15 mouse cellular contexts compared by ENCODE assay signal in the genomic region with DNA sequence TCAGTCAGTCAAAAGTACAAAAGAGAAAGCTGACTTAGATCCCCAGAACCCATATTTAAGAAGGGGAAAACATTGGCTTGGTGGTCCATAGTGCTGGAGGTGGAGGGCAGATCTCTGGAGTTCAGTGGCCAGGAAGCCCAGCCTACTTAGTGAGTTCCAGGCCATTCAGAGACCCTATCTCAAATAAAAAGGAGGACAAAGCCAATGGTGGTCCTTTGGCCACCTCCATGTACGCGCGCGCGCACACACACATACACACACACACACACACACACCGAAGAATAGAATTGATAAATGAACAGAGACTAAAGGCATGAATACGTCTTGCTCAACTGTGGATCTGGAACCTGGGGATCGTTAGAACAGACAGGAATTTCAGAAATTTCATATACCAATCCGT. TPM values are rescaled to one million over a fixed set of nuclear protein-coding genes. Genes with fewer than 3 reads are reported as not detected.
DNase-seq lines count a peak whose midpoint lies in the region; ATAC-seq and TF ChIP-seq lines count a peak whose summit lies in the region.
"Had no signal": no experiment of that assay in that cellular context is flagged by ENCODE, and none has a peak within 500 bp of the region (broad histone marks: within the 10 kb centered on the region; RNA-seq: fewer than 3 reads in every experiment).

No protein-coding gene starts in this region.

- H3K9ac ChIP-seq in heart, embryonic 15.5 days = no peak overlapping the region
- H3K9ac ChIP-seq in hindbrain, embryonic 12.5 days = no peak overlapping the region
- H3K9ac ChIP-seq: embryonic facial prominence, embryonic 15.5 days; forebrain, embryonic 12.5 days; hindbrain, embryonic 13.5 days; neural tube, embryonic 15.5 days had no signal

- peak overlapping the region; percentile 40; the same call in 1 of the 2 replicates for H3K27ac ChIP-seq in heart, embryonic 15.5 days
- peak overlapping the region; percentile 19 for H3K27ac ChIP-seq in spleen, adult 2 months (ENCODE audit: insufficient read depth, low read length)
- H3K27ac ChIP-seq in macrophage = peak overlapping the region; percentile 89
- no peak overlapping the region for H3K27ac ChIP-seq in hindbrain, embryonic 12.5 days
- H3K27ac ChIP-seq: embryonic facial prominence, embryonic 15.5 days; forebrain, embryonic 12.5 days; hindbrain, embryonic 13.5 days; neural tube, embryonic 15.5 days had no signal

- H3K79me2 ChIP-seq in macrophage (ENCODE audit: inconsistent target) = no peaks in the 10 kb centered on the region

- no peak overlapping the region for H3K4me3 ChIP-seq in heart, embryonic 15.5 days
- H3K4me3 ChIP-seq in spleen, adult 2 months (ENCODE audit: extremely low read depth, insufficient read depth, insufficient read length) = no peak overlapping the region
- H3K4me3 ChIP-seq in macrophage (ENCODE audit: inconsistent target) = peak overlapping the region; percentile 16; the same call in 1 of the 2 replicates
- no peak overlapping the region for H3K4me3 ChIP-seq in hindbrain, embryonic 12.5 days
- H3K4me3 ChIP-seq: embryonic facial prominence, embryonic 15.5 days; forebrain, embryonic 12.5 days; hindbrain, embryonic 13.5 days; neural tube, embryonic 15.5 days had no signal

- TF ChIP-seq CTCF in spleen, adult 2 months (IDR thresholded peaks at IDR 0.05; ENCODE audit: extremely low read depth, insufficient read depth, insufficient read length, insufficient replicate concordance) = no peak

- H3K27me3 ChIP-seq in heart, embryonic 15.5 days = no peaks in the 10 kb centered on the region
- no peaks in the 10 kb centered on the region for H3K27me3 ChIP-seq in spleen, adult 2 months (ENCODE audit: control insufficient read depth, insufficient read depth, low read length)
- no peaks in the 10 kb centered on the region for H3K27me3 ChIP-seq in hindbrain, embryonic 12.5 days
- H3K27me3 ChIP-seq: embryonic facial prominence, embryonic 15.5 days; forebrain, embryonic 12.5 days; hindbrain, embryonic 13.5 days; neural tube, embryonic 15.5 days had no signal

- 0 out of 2 replicates have a peak, but pooled peaks cover 2% of the 10 kb centered on the region for H3K4me1 ChIP-seq in heart, embryonic 15.5 days (replicated peaks)
- H3K4me1 ChIP-seq in spleen, adult 2 months (ENCODE audit: control insufficient read depth, insufficient read depth, insufficient read length) = peaks cover 31% of the 10 kb centered on the region; the same call in 1 of the 2 replicates
- no peaks in the 10 kb centered on the region; the same call in 1 of the 2 replicates for H3K4me1 ChIP-seq in hindbrain, embryonic 12.5 days
- H3K4me1 ChIP-seq: neural tube, embryonic 15.5 days had no signal

- no peak for DNase-seq in heart, adult 18-20 months
- no peak for DNase-seq in spleen, adult 2 months (ENCODE audit: low read depth in 1 of 2, low spot score in 2 of 2)
- DNase-seq in spleen, postnatal 10 days (ENCODE audit: low spot score in 2 of 2) = no peak
- DNase-seq in induced T-regulatory cell, adult 2 months (ENCODE audit: low read depth) = peak; percentile 37
- DNase-seq: adrenal gland, postnatal 25 days; cerebellum, adult 11 months; right cerebral cortex, adult 18-20 months had no signal

- no peak overlapping the region for H3K4me2 ChIP-seq in heart, embryonic 15.5 days
- no peak overlapping the region for H3K4me2 ChIP-seq in hindbrain, embryonic 12.5 days (replicated peaks)
- H3K4me2 ChIP-seq: embryonic facial prominence, embryonic 15.5 days; forebrain, embryonic 12.5 days; hindbrain, embryonic 13.5 days; neural tube, embryonic 15.5 days had no signal

- TF ChIP-seq POLR2A in spleen, adult 2 months (IDR thresholded peaks at IDR 0.05; ENCODE audit: low read depth, low read length) = no peak

- H3K9me3 ChIP-seq in heart, embryonic 15.5 days (replicated peaks) = no peaks in the 10 kb centered on the region
- H3K9me3 ChIP-seq in hindbrain, embryonic 12.5 days (replicated peaks) = no peaks in the 10 kb centered on the region
- H3K9me3 ChIP-seq: embryonic facial prominence, embryonic 15.5 days; forebrain, embryonic 12.5 days; hindbrain, embryonic 13.5 days; neural tube, embryonic 15.5 days had no signal

- no peaks in the 10 kb centered on the region for H3K36me3 ChIP-seq in heart, embryonic 15.5 days
- no peaks in the 10 kb centered on the region for H3K36me3 ChIP-seq in spleen, adult 2 months (ENCODE audit: control insufficient read depth, insufficient read depth, low read length)
- H3K36me3 ChIP-seq in macrophage (ENCODE audit: inconsistent target) = no peaks in the 10 kb centered on the region
- no peaks in the 10 kb centered on the region for H3K36me3 ChIP-seq in hindbrain, embryonic 12.5 days
- H3K36me3 ChIP-seq: embryonic facial prominence, embryonic 15.5 days; forebrain, embryonic 12.5 days; hindbrain, embryonic 13.5 days; neural tube, embryonic 15.5 days had no signal

- ATAC-seq in heart, embryonic 15.5 days (replicated peaks; ENCODE audit: insufficient number of reproducible peaks, insufficient read depth, low FRiP score, low read depth) = no peak
- no peak for ATAC-seq in CD4-positive, CD25-positive, alpha-beta regulatory T cell, adult 4 months
- no peak for ATAC-seq in hindbrain, embryonic 12.5 days (ENCODE audit: low FRiP score)

- 72% methylated on average over 9 of the region's 9 CpGs for WGBS in heart, embryonic 15.5 days
- WGBS in spleen, adult 2 months = 20% methylated on average over 9 of the region's 9 CpGs
- 24% methylated on average over 6 of the region's 9 CpGs for WGBS in macrophage (ENCODE audit: missing documents)
- 94% methylated on average over 9 of the region's 9 CpGs for WGBS in hindbrain, embryonic 12.5 days

RNA-seq across cellular contexts. Expression of gene Rcbtb2, which starts 0.5 kb away (rescaled TPM):
- polyA plus RNA-seq in heart, embryonic 15.5 days (2015; fragmentation: Nextera tagmentation; extraction: Ambion mirVana) = 62.0 and 68.1 TPM in 2 replicates
- 10 to 100 TPM; 21.9 to 23.7 TPM for total RNA-seq in heart, adult 18-20 months (2021)
- polyA plus RNA-seq in spleen, adult 2 months (2012; rRNA removed) = 14.4 and 17.5 TPM in 2 replicates
- 100 to 1,000 TPM in 9 of 26 experiments, 10 to 100 TPM in 17; 10.1 to 399 (median 78.4) TPM for total RNA-seq in macrophage (2018; cell fraction: chromatin; rRNA removed)
- 100 to 1,000 TPM in 13 of 26 experiments, 10 to 100 TPM in 13; 30.9 to 230 (median 97.0) TPM for total RNA-seq in macrophage (2018; cell fraction: cytosol; rRNA removed)
- total RNA-seq in macrophage (2018; cell fraction: nucleus; rRNA removed) = 100 to 1,000 TPM in 8 of 26 experiments, 10 to 100 TPM in 18; 16.4 to 314 (median 54.6) TPM
- polyA plus RNA-seq in macrophage (2018) = 214 to 549 TPM (median 282 TPM) in 3 replicates
- polyA plus RNA-seq in CD4-positive, CD25-positive, alpha-beta regulatory T cell, adult 4 months (2017; shearing (Covaris generic)) = 10 to 100 TPM; 55.6 to 61.4 TPM
- polyA plus RNA-seq in hindbrain, embryonic 12.5 days (2016; fragmentation: Nextera tagmentation; extraction: Ambion mirVana) = 124 and 127 TPM in 2 replicates
